Mouse (Mus musculus) hindbrain, embryonic 16.5 days (tissue): ENCODE measurements at regions not wholly inside any gene's neighbourhood (a gene's known extent, or its start where the extent isn't known, plus 50 kb on each side); places are given as distances from the start of the nearest gene placed in this dataset.
"Not testable (repeated sequence)": the region's sequence is repeated elsewhere in the genome, so short reads cannot be mapped to it uniquely, and the experiment has no call there.

Experiments
- ATAC-seq: fragments of 200-750 bp; cut with Nextera tagmentation; 2 replicates; pipeline ENCODE4 v1.8.0; 2017; ENCODE audit warnings: moderate TSS enrichment, moderate library complexity
- H3K27ac ChIP-seq: fragments of 300-500 bp; sonication (generic); 2 replicates; pipeline ENCODE4 v1.5.1; 2014; ENCODE audit warnings: low read depth, mild to moderate bottlenecking, control low read depth, low read length, moderate library complexity
- H3K27me3 ChIP-seq: fragments of 300-500 bp; sonication (generic); replicated peaks from 2 replicates; pipeline ENCODE4 v1.6.1; 2014; ENCODE audit warnings: low read length; ENCODE audit not compliant: control insufficient read depth, insufficient read depth
- H3K36me3 ChIP-seq: fragments of 300-500 bp; sonication (generic); 2 replicates; pipeline ENCODE4 v1.6.1; 2014; ENCODE audit warnings: mild to moderate bottlenecking, low read length, moderate library complexity, mixed read lengths; ENCODE audit not compliant: control insufficient read depth, insufficient read depth
- H3K4me1 ChIP-seq: fragments of 300-500 bp; sonication (generic); 2 replicates; pipeline ENCODE4 v1.6.1; 2014; ENCODE audit warnings: low read depth, low read length; ENCODE audit not compliant: control insufficient read depth, insufficient read depth
- H3K4me2 ChIP-seq: fragments of 300-500 bp; sonication (generic); 2 replicates; pipeline ENCODE4 v1.6.1; 2014; ENCODE audit warnings: mild to moderate bottlenecking, low read length, control low read depth, moderate library complexity
- H3K4me3 ChIP-seq: fragments of 300-500 bp; sonication (generic); 2 replicates; pipeline ENCODE4 v1.5.1; 2014; ENCODE audit warnings: mild to moderate bottlenecking, low read length, control low read depth, moderate library complexity
- H3K9ac ChIP-seq: fragments of 300-500 bp; sonication (generic); 2 replicates; pipeline ENCODE4 v1.6.1; 2014; ENCODE audit warnings: low read depth, mild to moderate bottlenecking, control low read depth, low read length, moderate library complexity
- H3K9me3 ChIP-seq: fragments of 300-500 bp; sonication (generic); 2 replicates; pipeline ENCODE4 v1.6.1; 2014; ENCODE audit warnings: mild to moderate bottlenecking, low read length, moderate library complexity; ENCODE audit not compliant: control insufficient read depth
- WGBS: fragments of 180-500 bp; shearing (Covaris S2); extraction: QIAGEN DNeasy Blood & Tissue Kit; methylation state at CpG from one replicate; pipeline ENCODE4 v1.1.7; 2014; 5-methylcytosine and 5-hydroxymethylcytosine counted together

- Histone ChIP-seq H3K27me3 (no peaks in the 10 kb centered on the region), H3K27ac (no peak overlapping the region), H3K4me2 (no peak overlapping the region), H3K4me1 (no peaks in the 10 kb centered on the region), H3K9me3 (no peaks in the 10 kb centered on the region), H3K36me3 (no peaks in the 10 kb centered on the region), H3K4me3 (no peak overlapping the region), H3K9ac (no peak overlapping the region)
- no peak for ATAC-seq
- 35% methylated on average over 2 of the region's 2 CpGs for WGBS
These were observed 198.9 kb upstream of the Gm37988 start for GRCm38 (mm10) chr1:4608824-4609223.

DNA sequence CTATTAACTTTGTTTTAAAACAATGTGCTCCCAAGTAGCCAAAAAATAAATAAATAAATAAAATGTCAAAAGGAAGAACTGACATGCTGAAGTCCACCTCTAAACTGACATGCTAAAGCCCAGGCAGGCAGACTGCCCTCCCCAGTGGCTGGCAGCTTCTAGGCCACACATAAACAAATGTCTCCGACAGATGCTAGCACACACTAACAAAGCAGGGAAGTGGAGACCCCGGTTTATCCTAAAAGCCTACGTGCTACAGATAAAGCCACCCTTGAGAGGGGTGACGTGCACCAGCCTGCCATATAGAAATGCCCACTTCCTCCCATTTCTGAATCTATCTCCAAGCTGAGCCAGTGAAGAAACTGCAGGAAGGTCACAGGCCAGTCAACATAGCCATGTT lies 194.4 kb upstream of the Gm37988 start:
- Histone ChIP-seq H3K4me3 (no peak overlapping the region), H3K36me3 (no peaks in the 10 kb centered on the region), H3K9me3 (no peaks in the 10 kb centered on the region), H3K27me3 (no peaks in the 10 kb centered on the region), H3K4me1 (no peaks in the 10 kb centered on the region), H3K27ac (no peak overlapping the region), H3K9ac (no peak overlapping the region), H3K4me2 (no peak overlapping the region)
- whole genome bisulfite sequencing = 91% methylated on average over 4 of the region's 4 CpGs
- ATAC-seq = no peak

DNA sequence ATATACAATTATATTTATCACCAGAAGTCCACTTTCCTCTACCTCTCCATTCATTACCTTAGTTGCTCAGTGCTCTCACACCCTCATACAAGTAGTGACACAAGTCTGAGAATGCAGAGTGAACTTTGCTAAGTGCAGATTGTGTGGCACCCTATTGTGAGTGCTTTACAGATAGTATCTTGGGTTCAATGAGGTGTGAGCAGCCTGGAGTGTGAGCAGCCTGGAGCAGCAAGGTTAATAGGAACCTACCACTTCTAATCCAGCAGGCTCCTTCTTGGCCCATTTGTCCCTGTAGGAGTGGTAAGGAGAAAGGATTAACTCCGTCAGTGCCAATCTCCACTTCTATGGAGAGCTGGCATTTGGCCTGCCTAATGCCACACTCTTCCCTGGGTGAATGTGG lies 192.4 kb upstream of the Gm37988 start:
- Histone ChIP-seq H3K27ac (no peak overlapping the region), H3K4me1 (no peaks in the 10 kb centered on the region), H3K4me2 (no peak overlapping the region), H3K9me3 (no peaks in the 10 kb centered on the region), H3K36me3 (no peaks in the 10 kb centered on the region), H3K4me3 (no peak overlapping the region), H3K27me3 (no peaks in the 10 kb centered on the region), H3K9ac (no peak overlapping the region)
- 95% methylated on average over 1 of the region's 1 CpGs for WGBS
- peak; percentile 65; the same call in 1 of the 2 replicates for ATAC-seq

DNA sequence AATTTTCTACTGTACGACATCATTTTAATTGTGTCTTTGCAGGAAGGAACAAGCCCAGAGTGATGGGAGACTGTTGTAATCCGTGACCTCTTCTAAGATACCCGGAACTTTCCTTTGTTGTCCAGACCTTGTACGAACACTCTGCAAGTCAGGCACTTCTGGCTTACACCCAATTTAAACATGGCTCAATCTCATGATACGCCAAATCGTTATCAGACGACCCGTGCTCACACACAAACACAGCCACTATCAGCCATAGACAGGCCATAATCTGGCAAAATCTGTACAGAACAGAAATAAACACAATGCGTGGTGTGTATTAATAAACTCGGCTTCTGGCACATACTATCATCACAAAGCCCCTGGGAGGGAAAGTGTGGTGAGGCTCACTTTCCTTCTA lies 190.2 kb upstream of the Gm37988 start:
- no peak overlapping the region for H3K4me2 ChIP-seq
- H3K4me3 ChIP-seq = no peak overlapping the region
- H3K9me3 ChIP-seq = no peaks in the 10 kb centered on the region
- 77% methylated on average over 10 of the region's 10 CpGs for WGBS
- H3K27ac ChIP-seq = no peak overlapping the region
- no peak for ATAC-seq
- no peaks in the 10 kb centered on the region for H3K4me1 ChIP-seq
- H3K27me3 ChIP-seq = no peaks in the 10 kb centered on the region
- no peaks in the 10 kb centered on the region for H3K36me3 ChIP-seq
- H3K9ac ChIP-seq = no peak overlapping the region

GRCm38 (mm10) chr1:4622408-4622807 lies 185.3 kb upstream of the Gm37988 start:
- Histone ChIP-seq H3K27ac (no peak overlapping the region), H3K36me3 (no peaks in the 10 kb centered on the region), H3K4me3 (no peak overlapping the region), H3K9ac (no peak overlapping the region), H3K4me2 (no peak overlapping the region), H3K9me3 (no peaks in the 10 kb centered on the region), H3K4me1 (no peaks in the 10 kb centered on the region), H3K27me3 (no peaks in the 10 kb centered on the region)
- no peak for ATAC-seq
- WGBS = 63% methylated on average over 5 of the region's 5 CpGs

DNA sequence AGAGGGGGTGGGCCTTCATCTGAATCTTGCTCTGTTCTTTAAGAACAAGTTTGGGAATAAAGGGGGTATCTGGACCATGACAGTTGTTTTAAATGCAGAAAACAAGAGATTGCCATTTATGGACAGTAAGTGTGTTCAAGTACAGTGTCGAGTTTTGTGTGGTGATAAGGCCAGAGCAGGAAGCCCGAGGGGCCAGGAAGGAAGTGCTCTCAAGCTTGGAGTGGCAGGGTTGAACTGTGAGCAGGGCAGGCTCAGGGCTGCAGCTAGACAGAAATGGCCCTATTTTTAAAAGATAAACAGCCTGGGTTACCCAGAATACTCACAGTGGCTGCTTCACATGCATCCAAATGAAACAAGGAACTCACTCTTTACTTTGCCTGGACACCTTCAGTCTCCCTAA lies 184.4 kb upstream of the Gm37988 start:
- no peaks in the 10 kb centered on the region for H3K4me1 ChIP-seq
- H3K4me3 ChIP-seq = no peak overlapping the region
- no peaks in the 10 kb centered on the region for H3K36me3 ChIP-seq
- no peak overlapping the region for H3K9ac ChIP-seq
- 52% methylated on average over 2 of the region's 2 CpGs for WGBS
- H3K27me3 ChIP-seq = no peaks in the 10 kb centered on the region
- no peak overlapping the region for H3K27ac ChIP-seq
- no peak overlapping the region for H3K4me2 ChIP-seq
- H3K9me3 ChIP-seq = no peaks in the 10 kb centered on the region
- no peak for ATAC-seq

DNA sequence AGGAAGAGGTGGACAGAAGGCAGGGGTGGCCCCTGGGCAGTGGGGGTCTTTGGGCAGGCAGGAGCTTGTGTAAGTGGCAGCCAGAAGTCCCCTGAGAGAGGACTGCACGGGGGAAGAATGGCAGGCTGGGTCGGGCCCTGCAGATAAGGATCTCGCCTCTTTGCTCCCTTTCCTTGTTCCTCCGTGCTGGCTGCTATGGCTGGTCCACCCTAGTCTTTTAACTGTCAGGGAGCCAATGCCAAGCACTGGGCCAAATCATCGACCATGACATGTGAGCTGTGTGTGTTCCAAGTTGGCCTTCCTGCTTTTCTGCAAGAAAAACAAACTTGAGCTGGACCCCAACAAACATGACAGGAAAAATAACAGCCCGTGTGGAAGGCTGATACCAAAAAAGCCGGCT lies 153.8 kb upstream of the Gm37988 start:
- no peak for ATAC-seq
- no peaks in the 10 kb centered on the region for H3K27me3 ChIP-seq
- H3K9ac ChIP-seq = no peak overlapping the region
- H3K4me3 ChIP-seq = no peak overlapping the region
- H3K4me2 ChIP-seq = no peak overlapping the region
- WGBS = 58% methylated on average over 7 of the region's 7 CpGs
- no peaks in the 10 kb centered on the region for H3K36me3 ChIP-seq
- H3K4me1 ChIP-seq = no peaks in the 10 kb centered on the region
- H3K27ac ChIP-seq = no peak overlapping the region
- no peaks in the 10 kb centered on the region for H3K9me3 ChIP-seq

DNA sequence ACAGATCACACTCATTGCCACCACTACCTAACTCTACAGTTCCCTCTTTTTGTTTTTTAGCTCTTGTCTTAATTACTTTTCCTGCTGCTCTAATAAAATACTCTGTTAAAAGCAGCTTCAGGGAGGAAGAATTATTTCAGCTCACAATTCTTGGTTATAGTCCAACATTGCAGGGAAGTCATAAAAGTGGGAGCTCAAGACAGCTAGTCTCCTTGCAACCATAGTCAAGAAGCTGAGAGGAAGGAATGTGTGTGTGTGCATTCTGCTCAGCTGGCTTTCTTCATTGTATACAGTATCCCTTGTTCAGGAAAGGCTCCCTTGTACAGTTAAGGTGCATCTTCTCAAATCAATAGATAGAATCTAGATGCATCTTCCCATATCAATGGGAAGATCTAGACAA lies 152.4 kb upstream of the Gm37988 start:
- Histone ChIP-seq H3K27ac (no peak overlapping the region), H3K9ac (no peak overlapping the region), H3K4me2 (no peak overlapping the region), H3K9me3 (no peaks in the 10 kb centered on the region), H3K4me3 (no peak overlapping the region), H3K4me1 (no peaks in the 10 kb centered on the region), H3K27me3 (no peaks in the 10 kb centered on the region), H3K36me3 (no peaks in the 10 kb centered on the region)
- no peak for ATAC-seq

GRCm38 (mm10) chr1:4656883-4657282 lies 150.8 kb upstream of the Gm37988 start:
- 42% methylated on average over 5 of the region's 5 CpGs for WGBS
- Histone ChIP-seq H3K27ac (no peak overlapping the region), H3K9me3 (no peaks in the 10 kb centered on the region), H3K36me3 (no peaks in the 10 kb centered on the region), H3K27me3 (no peaks in the 10 kb centered on the region), H3K4me3 (no peak overlapping the region), H3K4me1 (no peaks in the 10 kb centered on the region), H3K4me2 (no peak overlapping the region), H3K9ac (no peak overlapping the region)
- ATAC-seq = no peak

DNA sequence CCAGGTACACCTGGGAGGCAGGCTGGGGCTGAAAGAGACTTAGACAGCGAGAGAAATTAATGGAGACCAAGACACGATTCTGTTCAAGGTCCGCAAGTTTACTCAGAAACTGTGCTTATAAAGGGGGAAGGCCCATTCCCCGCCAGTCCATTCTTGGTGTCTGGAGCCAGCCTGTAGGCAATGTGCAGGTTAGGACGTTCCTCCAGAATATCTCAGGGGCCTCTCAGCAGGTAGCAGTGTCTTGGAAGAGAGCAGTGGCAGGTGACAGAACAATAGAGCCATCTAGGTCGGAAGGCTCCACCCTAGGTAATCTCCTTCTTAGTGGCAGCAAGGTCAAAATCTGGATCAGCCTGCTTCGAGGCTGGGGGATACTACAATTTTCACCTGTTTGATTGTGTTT lies 147.6 kb upstream of the Gm37988 start:
- H3K27me3 ChIP-seq, H3K27ac ChIP-seq, H3K4me3 ChIP-seq, H3K4me1 ChIP-seq, ATAC-seq, H3K36me3 ChIP-seq, H3K9ac ChIP-seq, H3K4me2 ChIP-seq, H3K9me3 ChIP-seq: not testable (repeated sequence)
- WGBS = 83% methylated on average over 7 of the region's 7 CpGs
